Mouse (Mus musculus) adipocyte (in vitro differentiated cells): ENCODE results near the gene Kcnip4.
A peak's percentile ranks its signal among the peaks of the same experiment; 100 is the strongest.

ENCODE experiments used
- DNase-seq: peaks from one replicate; pipeline ENCODE4 v3.0.0-alpha.2; 2016; ENCODE audit warnings: low spot score

Gene Kcnip4

GRCm38 (mm10) chr5:48411462-48411861 is 1113.2 kb downstream of the Kcnip4 start:
- no peak for DNase-seq

GRCm38 (mm10) chr5:48410348-48410747 is 1114.4 kb downstream of the Kcnip4 start:
- no peak for DNase-seq

DNA sequence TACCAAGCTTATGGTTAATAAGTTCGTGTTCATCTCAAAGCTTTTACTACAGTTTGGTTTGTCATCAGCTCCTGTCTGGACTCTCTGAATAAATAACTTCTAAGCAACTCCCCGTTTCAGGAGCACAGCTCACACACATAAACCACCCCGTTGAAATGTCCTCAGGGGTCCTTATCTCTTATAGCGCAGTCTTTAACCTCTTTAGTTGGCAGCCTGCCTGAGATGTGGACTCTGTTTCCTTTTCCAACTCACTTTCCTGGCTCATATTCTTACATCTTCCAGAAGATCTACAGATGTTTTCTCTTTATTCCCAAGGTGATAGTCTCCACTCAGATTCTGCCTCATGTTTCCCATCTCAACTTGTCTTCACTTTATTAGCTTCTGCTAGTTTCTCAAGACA is 1116.4 kb downstream of the Kcnip4 start:
- no peak for DNase-seq

GRCm38 (mm10) chr5:48402497-48402896 is 1122.2 kb downstream of the Kcnip4 start:
- DNase-seq = peak; percentile 17

DNA sequence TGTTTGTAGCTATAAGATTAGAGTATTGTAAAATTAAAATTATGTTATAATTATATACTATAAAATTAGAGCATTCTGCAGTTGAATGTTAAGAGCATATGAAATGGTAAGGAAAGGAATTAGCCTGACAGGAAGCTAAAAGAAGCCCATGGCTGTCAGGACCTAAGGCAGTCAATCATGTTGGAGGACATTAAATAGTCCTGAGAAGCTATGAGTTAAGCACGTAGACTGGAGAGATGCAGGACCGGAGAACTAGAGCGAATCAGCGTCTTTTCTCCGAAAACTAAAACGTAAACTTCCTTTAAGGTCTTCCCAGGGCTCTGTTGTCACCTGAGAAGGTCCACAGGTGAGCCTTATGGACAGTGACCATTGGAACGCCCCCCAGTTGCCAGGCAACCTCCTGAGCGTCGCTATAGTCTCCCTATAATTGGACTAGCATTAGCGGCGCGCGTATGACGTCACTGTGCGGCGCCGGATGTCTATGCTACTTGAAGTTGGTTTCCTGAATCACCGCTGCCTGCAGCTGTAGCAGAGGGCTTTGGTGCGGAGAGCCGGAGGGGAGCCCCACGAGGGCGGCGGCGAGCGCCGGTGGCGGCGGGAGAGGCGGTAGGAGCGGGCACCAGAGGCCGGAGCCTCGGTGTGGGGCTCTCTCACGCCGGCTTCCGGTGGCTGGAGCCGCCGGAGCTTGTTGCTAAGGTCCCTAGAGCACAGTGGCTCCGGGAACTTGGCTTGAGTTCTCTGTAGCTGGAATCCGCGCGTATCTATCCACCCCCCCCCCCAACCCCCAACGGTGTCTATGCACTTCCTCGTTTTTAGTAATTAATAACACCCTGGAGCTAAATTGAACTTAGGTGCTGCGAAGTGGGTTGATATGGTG is 1152.6 kb downstream of the Kcnip4 start:
- peak; percentile 95 for DNase-seq

GRCm38 (mm10) chr5:48349309-48349708 is 1175.4 kb downstream of the Kcnip4 start:
- DNase-seq = no peak

DNA sequence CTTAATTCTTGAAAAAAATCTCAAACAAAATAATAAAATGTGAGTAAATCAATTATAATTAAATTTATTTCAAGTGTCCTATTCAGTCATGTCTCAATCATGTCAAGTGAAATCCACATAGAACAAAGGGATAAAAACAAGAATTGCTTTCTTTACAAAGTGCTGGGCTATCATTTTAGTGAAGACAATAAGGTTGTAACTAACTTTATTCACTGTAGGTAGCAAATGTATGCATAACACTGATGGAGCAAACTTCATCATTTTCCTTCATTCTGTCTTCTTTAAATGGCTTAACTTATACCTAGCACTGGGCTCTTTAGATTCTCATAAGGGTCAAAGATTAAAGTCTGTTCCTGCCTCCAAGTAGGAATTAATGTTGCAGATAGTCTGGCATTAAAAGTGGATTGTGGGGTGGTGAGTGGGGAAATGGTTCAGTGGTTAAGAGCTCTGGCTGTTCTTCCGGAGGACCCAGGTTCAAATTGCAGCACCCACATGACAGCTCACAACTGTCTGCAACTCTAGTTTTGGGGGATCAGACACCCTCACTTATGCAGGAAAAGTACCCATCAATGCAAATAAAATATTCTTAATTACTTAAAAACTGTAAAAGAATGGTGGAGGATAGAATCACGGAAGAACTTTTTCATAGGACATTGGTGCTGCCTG is 1178.6 kb downstream of the Kcnip4 start:
- DNase-seq = no peak

GRCm38 (mm10) chr5:48345095-48345982 is 1179.4 kb downstream of the Kcnip4 start:
- peak; percentile 82 for DNase-seq

DNA sequence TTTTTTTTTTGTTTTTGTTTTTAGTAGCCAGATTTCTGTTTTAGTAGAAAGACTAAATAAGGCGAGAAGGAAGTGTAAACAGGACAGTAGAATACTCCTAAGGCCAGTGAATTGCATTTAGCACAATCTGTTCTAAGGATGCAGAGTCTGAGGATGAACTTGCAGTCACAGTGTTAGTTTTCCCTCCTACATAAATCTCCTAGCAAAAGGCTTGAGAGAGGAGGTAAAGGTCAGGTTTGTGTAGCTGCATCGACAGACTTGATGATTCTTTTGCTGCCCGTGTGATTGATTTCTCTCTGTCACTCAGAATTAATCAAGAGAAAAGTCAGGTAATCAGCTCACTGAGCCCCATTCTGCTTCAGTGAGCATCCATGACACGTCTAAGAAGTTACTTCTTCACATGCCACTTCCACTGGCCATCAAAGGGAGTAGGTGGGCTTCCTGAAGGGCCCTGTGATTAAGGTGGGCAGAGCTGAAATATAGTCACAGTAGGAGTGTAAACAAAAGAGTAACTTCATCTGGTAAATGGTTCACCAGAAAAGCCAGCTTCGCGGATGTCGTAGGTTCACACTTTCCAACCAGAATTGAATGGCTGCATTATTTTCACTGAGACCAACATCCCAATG is 1183.8 kb downstream of the Kcnip4 start:
- DNase-seq = no peak
